Mouse (Mus musculus) stomach, postnatal 0 days (tissue): ENCODE data around the gene 2310022A10Rik. TPM values are rescaled to one million over a fixed set of nuclear protein-coding genes. Genes with fewer than 3 reads are reported as not detected.

ENCODE experiments used
- ATAC-seq: fragments of 200-750 bp; cut with Nextera tagmentation; 2 replicates; pipeline ENCODE4 v1.8.0; 2017; ENCODE audit not compliant: low FRiP score, low TSS enrichment
- DNase-seq: peaks from one replicate; pipeline ENCODE4 v3.0.0-alpha.2; 2016; ENCODE audit warnings: low spot score
- H3K27ac ChIP-seq: fragments of 300-500 bp; sonication (generic); replicated peaks from 2 replicates; pipeline ENCODE4 v1.5.1; 2014; ENCODE audit warnings: mild to moderate bottlenecking, control low read depth
- H3K27me3 ChIP-seq: fragments of 300-500 bp; sonication (generic); 2 replicates; pipeline ENCODE4 v1.6.1; 2014; ENCODE audit warnings: low read length; ENCODE audit not compliant: control insufficient read depth, insufficient read depth
- H3K36me3 ChIP-seq: fragments of 300-500 bp; sonication (generic); 2 replicates; pipeline ENCODE4 v1.6.1; 2014; ENCODE audit warnings: low read length, mixed read lengths; ENCODE audit not compliant: control insufficient read depth, insufficient read depth
- H3K4me1 ChIP-seq: fragments of 300-500 bp; sonication (generic); replicated peaks from 2 replicates; pipeline ENCODE4 v1.6.1; 2014; ENCODE audit warnings: antibody characterized with exemption; ENCODE audit not compliant: control insufficient read depth, insufficient read depth
- H3K4me2 ChIP-seq: fragments of 300-500 bp; sonication (generic); replicated peaks from 2 replicates; pipeline ENCODE4 v1.6.1; 2014; ENCODE audit warnings: low read depth, mild to moderate bottlenecking, control low read depth, moderate library complexity
- H3K4me3 ChIP-seq: fragments of 300-500 bp; sonication (generic); 2 replicates; pipeline ENCODE4 v1.5.1; 2014; ENCODE audit warnings: low read depth, low read length, control low read depth
- H3K9ac ChIP-seq: fragments of 300-500 bp; sonication (generic); 2 replicates; pipeline ENCODE4 v1.6.1; 2014; ENCODE audit warnings: mild to moderate bottlenecking, low read length, control low read depth, mixed read lengths
- H3K9me3 ChIP-seq: fragments of 300-500 bp; sonication (generic); 2 replicates; pipeline ENCODE4 v1.6.1; 2016; ENCODE audit warnings: low read length; ENCODE audit not compliant: control insufficient read depth
- CTCF ChIP-seq: IDR thresholded peaks from 2 replicates; pipeline ENCODE4 v1.5.1; 2016; ENCODE audit warnings: antibody characterized with exemption, low read depth, mild to moderate bottlenecking, moderate library complexity
- EP300 ChIP-seq: optimal IDR thresholded peaks from 2 replicates; pipeline ENCODE3; 2016; ENCODE audit warnings: antibody characterized with exemption
- WGBS: fragments of 180-500 bp; shearing (Covaris S2); extraction: QIAGEN DNeasy Blood & Tissue Kit; methylation state at CpG from one replicate; pipeline ENCODE4 v1.1.7; 2014; 5-methylcytosine and 5-hydroxymethylcytosine counted together
- polyA plus RNA-seq: library from polyadenylated mRNA; unstranded; fragments of >200 nt; fragmentation: Nextera tagmentation; extraction: Ambion mirVana; gene quantifications from 2 replicates; pipeline ENCODE4 v1.2.1, GENCODE M21; 2015

2310022A10Rik gene
- polyA plus RNA-seq, result 11.4 TPM in 2 replicates

DNA sequence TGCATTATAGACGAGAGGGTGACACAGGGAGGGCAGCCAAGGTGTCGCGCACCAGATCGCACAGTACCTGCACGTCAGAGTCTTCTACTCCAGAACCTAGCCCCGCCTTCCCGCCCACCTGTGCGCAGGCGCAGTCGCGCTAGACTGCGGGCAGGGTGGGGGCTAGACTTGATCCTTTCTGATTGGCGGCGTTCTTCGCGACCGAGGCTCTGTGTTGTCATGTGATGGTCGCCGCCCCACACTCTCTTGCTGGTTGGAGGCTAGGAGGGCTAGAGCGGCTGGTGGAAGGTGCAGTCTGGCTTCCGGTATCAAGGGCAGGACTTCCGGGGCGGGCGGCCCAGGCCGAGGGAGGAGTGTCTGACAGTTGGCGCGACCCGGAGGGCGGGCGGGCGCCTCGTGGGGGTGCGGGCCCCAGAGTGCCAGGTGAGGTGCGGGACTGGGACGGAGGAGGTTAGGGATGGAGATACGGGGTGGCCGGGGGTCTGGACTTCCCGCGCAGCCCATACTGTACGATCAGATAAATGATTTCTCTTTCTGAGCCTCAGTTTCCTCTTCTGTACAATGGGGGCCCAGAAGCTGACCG is at the start of gene 2310022A10Rik, which contains the start of gene Pld3:
TSS of gene 2310022A10Rik (plus strand) at position 303 of the 583 bp plus-strand sequence.
TSS of gene Pld3 (minus strand) at position 288 of the 583 bp plus-strand sequence.
- WGBS, result 1% methylated on average over 37 of the region's 41 CpGs
- Histone ChIP-seq H3K9ac (peak within 1 kb of the TSS; percentile 71), H3K27me3 (no peaks in the 10 kb centered on the region), H3K27ac (peak within 1 kb of the TSS; percentile 56), H3K4me3 (peak within 1 kb of the TSS; percentile 57), H3K9me3 (no peaks in the 10 kb centered on the region), H3K4me2 (peak within 1 kb of the TSS; percentile 65), H3K36me3 (no peaks in the 10 kb centered on the region), H3K4me1 (no peaks in the 10 kb centered on the region)
- peak; percentile 100 for ATAC-seq
- peak; percentile 99 for DNase-seq
- no peak for TF ChIP-seq EP300
- no peak for TF ChIP-seq CTCF

DNA sequence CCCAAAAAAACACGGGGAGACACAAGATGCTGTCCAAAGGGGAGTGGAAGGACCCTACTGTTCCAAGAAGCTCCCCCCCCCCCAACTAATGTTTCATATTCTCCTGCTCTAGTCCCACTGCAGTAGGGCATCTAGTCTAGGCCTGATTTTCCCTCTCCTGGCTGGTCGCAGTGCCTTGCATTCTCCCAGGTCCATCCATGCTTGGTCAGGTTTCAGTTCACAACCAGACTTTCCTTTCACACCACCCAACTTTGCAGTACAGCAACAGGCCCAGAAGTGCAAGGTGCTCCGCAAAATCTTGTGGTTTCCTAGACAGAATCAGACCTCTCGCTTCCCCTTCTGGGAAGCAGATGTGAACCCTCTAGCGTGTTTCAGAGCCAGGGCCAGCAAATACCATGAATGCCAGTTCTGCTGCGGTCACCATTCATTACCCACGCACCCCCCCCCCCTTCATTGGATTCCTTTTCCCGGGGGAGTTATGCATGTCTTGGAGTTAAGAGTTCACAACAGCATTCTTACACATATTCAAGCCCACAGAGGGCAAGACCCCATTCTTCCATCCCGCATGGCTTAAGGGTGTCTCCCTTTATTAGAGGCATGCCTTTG is 46.2 kb upstream of the 2310022A10Rik start:
- Histone ChIP-seq H3K4me3 (peak overlapping the region; percentile 49), H3K4me2 (peak overlapping the region; percentile 59), H3K9ac (peak overlapping the region; percentile 13; the same call in 1 of the 2 replicates), H3K4me1 (peaks cover 5% of the 10 kb centered on the region), H3K36me3 (no peaks in the 10 kb centered on the region), H3K27ac (peak overlapping the region; percentile 97), H3K27me3 (no peaks in the 10 kb centered on the region), H3K9me3 (no peaks in the 10 kb centered on the region)
- ATAC-seq (no peak), DNase-seq (no peak)
- TF ChIP-seq EP300 (no peak), CTCF (no peak)
- WGBS, result 25% methylated on average over 9 of the region's 9 CpGs

- peak; percentile 95 for ATAC-seq
- Histone ChIP-seq H3K27ac (peak overlapping the region; percentile 97), H3K9ac (peak overlapping the region; percentile 73), H3K36me3 (no peaks in the 10 kb centered on the region), H3K4me2 (peak overlapping the region; percentile 59), H3K4me1 (peaks cover 5% of the 10 kb centered on the region), H3K27me3 (no peaks in the 10 kb centered on the region), H3K4me3 (peak overlapping the region; percentile 49), H3K9me3 (no peaks in the 10 kb centered on the region)
- TF ChIP-seq CTCF (peak; percentile 47), EP300 (no peak)
- DNase-seq, result peak; percentile 100
- under 1% methylated on average over 52 of the region's 54 CpGs for WGBS
Observed at GRCm38 (mm10) chr7:27507711-27508647, 45.1 kb upstream of the 2310022A10Rik start.

- TF ChIP-seq EP300 (no peak), CTCF (peak; percentile 86)
- Histone ChIP-seq H3K4me1 (peaks cover 5% of the 10 kb centered on the region), H3K9ac (no peak overlapping the region), H3K4me2 (peak overlapping the region; percentile 59), H3K4me3 (peak overlapping the region; percentile 49), H3K9me3 (no peaks in the 10 kb centered on the region), H3K27ac (peak overlapping the region; percentile 91), H3K27me3 (no peaks in the 10 kb centered on the region), H3K36me3 (no peaks in the 10 kb centered on the region)
- ATAC-seq (peak; percentile 74), DNase-seq (peak; percentile 60)
- WGBS, result 18% methylated on average over 6 of the region's 6 CpGs
Observed at GRCm38 (mm10) chr7:27508648-27509005, 44.4 kb upstream of the 2310022A10Rik start.

DNA sequence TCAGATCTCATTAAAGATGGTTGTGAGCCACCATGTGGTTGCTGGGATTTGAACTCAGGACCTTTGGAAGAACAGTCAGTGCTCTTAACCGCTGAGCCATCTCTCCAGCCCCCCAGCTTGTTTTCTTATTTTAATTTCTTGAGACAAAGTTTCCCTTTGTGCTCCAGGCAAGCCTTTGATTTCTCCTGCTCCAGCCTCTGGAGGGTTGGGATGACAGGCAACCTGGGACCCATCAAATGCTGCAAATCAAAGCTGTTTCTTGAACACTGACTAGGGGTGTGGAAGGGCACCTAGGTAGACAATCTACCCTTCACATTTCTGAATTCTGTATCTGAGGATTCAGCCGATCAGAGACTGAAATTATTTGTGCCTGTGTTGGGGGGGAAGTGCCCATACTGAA is 42.2 kb upstream of the 2310022A10Rik start:
- H3K4me2 ChIP-seq, result no peak overlapping the region
- H3K9me3 ChIP-seq, result no peaks in the 10 kb centered on the region
- H3K27me3 ChIP-seq, result no peaks in the 10 kb centered on the region
- no peak for TF ChIP-seq EP300
- TF ChIP-seq CTCF, result no peak
- DNase-seq (no peak), ATAC-seq (no peak)
- WGBS, result 82% methylated on average over 2 of the region's 2 CpGs
- H3K27ac ChIP-seq, result no peak overlapping the region
- no peaks in the 10 kb centered on the region for H3K36me3 ChIP-seq
- H3K4me3 ChIP-seq, result no peak overlapping the region
- H3K9ac ChIP-seq, result no peak overlapping the region
- peaks cover 5% of the 10 kb centered on the region for H3K4me1 ChIP-seq
